Mouse (Mus musculus): ENCODE results near the gene Kdm5a. TPM values are rescaled to one million over a fixed set of nuclear protein-coding genes. Genes with fewer than 3 reads are reported as not detected.

The Kdm5a gene
- polyA plus RNA-seq (2014; fragmentation: Nextera tagmentation; extraction: Ambion mirVana) = 57.3 and 61.6 TPM in 2 replicates

DNA sequence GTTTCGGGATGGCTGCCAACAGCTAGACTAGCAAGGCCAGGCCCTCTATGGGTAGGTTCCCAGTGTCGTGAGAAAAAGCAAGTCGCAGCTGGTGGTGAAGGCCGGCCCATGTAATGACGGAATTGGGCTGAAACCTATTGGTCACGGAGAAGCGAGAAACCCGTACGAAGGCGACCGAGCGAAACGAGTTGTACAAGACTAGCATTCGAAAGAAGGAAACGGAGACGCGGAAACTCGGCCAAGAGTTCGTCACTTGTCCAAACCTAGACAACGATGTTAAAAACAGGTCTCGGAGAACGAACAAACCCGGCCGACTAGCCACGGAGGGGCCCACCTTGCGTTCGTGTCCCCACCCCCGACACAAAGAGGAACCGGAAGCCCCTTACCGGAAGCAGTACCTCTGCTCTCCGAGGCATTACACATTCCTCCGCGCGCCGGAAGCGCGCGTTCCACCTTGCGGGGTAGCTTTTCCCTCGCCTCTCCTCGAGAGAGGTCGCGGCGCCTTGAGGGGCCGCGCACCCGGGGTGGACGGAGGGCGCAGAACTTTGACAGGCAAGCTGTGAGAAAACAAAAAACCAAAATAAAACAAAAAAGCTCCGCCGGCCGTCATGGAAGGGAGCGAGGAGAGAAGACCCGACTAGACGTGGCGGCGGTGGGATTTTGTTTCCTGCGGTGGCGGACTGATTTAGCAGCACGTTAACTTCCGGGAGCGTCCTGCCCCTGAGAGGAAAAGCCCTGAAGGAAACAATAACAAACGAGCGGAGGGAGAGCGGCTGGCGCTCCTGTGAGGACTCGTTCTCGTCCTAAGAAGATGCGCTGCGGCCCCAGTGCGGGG lies at the start of gene Kdm5a, which contains the start of gene Ccdc77:
Kdm5a (plus strand) TSS at position 437 of the 835 bp plus-strand sequence.
Ccdc77 (minus strand) TSS at position 687 of the 835 bp plus-strand sequence.
- peak within 1 kb of the TSS; percentile 89 for H3K27ac ChIP-seq (ENCODE audit: low read depth, low read length)
- peaks cover 10% of the 10 kb centered on the region for H3K36me3 ChIP-seq (ENCODE audit: control insufficient read depth, insufficient read depth, low read length)
- peak within 1 kb of the TSS; percentile 69 for H3K9ac ChIP-seq (ENCODE audit: low read length)
- ATAC-seq (ENCODE audit: insufficient read depth, low FRiP score, low TSS enrichment) (peak; percentile 94), DNase-seq (ENCODE audit: low spot score) (peak; percentile 94)
- no peaks in the 10 kb centered on the region for H3K9me3 ChIP-seq (ENCODE audit: control insufficient read depth, low read length)
- WGBS = under 1% methylated on average over 71 of the region's 71 CpGs
- H3K27me3 ChIP-seq (ENCODE audit: control insufficient read depth, insufficient read depth, low read length) = no peaks in the 10 kb centered on the region
- peak within 1 kb of the TSS; percentile 84 for H3K4me2 ChIP-seq (ENCODE audit: low read depth)
- peaks cover 14% of the 10 kb centered on the region for H3K4me1 ChIP-seq (ENCODE audit: control insufficient read depth, insufficient read depth, low read length)
- peak within 1 kb of the TSS; percentile 90 for H3K4me3 ChIP-seq (ENCODE audit: low read depth, low read length)

DNA sequence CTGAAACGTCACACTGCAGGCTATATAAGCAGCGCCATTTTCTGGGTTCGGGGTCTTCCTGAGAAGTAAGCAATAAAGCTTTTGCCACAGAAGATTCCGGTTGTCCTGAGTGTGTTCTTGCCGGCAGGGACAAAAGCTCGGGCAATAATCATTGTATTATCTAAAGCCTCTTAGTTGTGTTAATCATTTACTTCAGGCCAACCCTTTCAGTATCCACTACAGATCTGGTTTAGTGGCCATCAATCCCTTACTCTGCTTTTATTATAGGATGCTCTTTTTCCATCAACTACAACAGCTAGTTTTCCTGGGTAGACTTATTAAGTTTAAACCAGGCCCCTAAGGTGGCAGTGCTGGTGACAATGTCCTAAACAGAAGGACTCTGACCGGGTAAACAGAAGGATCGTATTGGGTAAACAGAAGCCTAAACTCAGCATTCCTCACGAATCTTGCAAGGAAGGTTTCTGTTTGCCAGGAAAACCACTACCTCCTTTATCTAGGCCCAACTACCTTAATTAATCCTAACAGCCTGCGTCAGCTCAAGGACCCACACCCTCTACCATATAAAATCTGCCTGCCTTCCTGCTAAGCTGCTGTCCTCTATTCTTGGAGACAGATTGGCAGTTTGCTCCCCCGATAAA lies 45.5 kb upstream of the Kdm5a start:
- WGBS = 66% methylated on average over 11 of the region's 11 CpGs
- DNase-seq (ENCODE audit: low spot score) (no peak), ATAC-seq (ENCODE audit: insufficient read depth, low FRiP score, low TSS enrichment) (no peak)
- H3K27me3 ChIP-seq (ENCODE audit: control insufficient read depth, insufficient read depth, low read length) = no peaks in the 10 kb centered on the region
- no peak overlapping the region for H3K4me3 ChIP-seq (ENCODE audit: low read depth, low read length)
- no peaks in the 10 kb centered on the region for H3K9me3 ChIP-seq (ENCODE audit: control insufficient read depth, low read length)
- H3K4me2 ChIP-seq (ENCODE audit: low read depth) = no peak overlapping the region
- H3K9ac ChIP-seq (ENCODE audit: low read length) = no peak overlapping the region
- no peak overlapping the region for H3K27ac ChIP-seq (ENCODE audit: low read depth, low read length)
- H3K4me1 ChIP-seq (ENCODE audit: control insufficient read depth, insufficient read depth, low read length) = no peaks in the 10 kb centered on the region
- H3K36me3 ChIP-seq (ENCODE audit: control insufficient read depth, insufficient read depth, low read length) = no peaks in the 10 kb centered on the region

- no peak overlapping the region for H3K27ac ChIP-seq (ENCODE audit: low read depth, low read length)
- WGBS = 89% methylated on average over 9 of the region's 9 CpGs
- no peaks in the 10 kb centered on the region for H3K4me1 ChIP-seq (ENCODE audit: control insufficient read depth, insufficient read depth, low read length)
Observed at GRCm38 (mm10) chr6:120319129-120319528, 44.8 kb upstream of the Kdm5a start.

DNA sequence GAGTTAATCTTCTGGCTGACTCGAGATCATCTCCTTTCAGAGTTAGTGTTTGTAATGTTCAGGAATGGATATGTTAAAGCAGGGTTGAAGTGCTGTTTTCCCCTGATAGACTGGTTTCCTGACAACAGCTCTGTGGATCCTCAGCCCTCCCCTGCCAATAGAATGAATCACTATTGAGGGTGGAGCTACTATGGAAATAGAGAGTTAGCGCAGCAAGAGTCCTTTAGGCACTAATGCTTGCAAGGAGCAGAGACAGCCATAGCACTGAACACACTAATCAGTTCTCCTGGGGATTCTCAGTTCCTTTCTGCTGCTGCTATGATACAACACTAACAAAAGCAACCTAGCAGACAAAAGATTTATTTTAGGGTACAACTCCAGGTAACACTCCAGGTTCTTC lies 43.6 kb upstream of the Kdm5a start:
- no peaks in the 10 kb centered on the region for H3K27me3 ChIP-seq (ENCODE audit: control insufficient read depth, insufficient read depth, low read length)
- WGBS = 75% methylated on average over 2 of the region's 2 CpGs
- no peaks in the 10 kb centered on the region for H3K4me1 ChIP-seq (ENCODE audit: control insufficient read depth, insufficient read depth, low read length)
- H3K9ac ChIP-seq (ENCODE audit: low read length) = no peak overlapping the region
- H3K4me3 ChIP-seq (ENCODE audit: low read depth, low read length) = no peak overlapping the region
- no peaks in the 10 kb centered on the region for H3K9me3 ChIP-seq (ENCODE audit: control insufficient read depth, low read length)
- no peak overlapping the region for H3K27ac ChIP-seq (ENCODE audit: low read depth, low read length)
- DNase-seq (ENCODE audit: low spot score) = no peak
- H3K4me2 ChIP-seq (ENCODE audit: low read depth) = no peak overlapping the region
- no peaks in the 10 kb centered on the region for H3K36me3 ChIP-seq (ENCODE audit: control insufficient read depth, insufficient read depth, low read length)
- ATAC-seq (ENCODE audit: insufficient read depth, low FRiP score, low TSS enrichment) = no peak

More at GRCm38 (mm10) chr6:120319129-120319528, 44.8 kb upstream of the Kdm5a start:
- Histone ChIP-seq H3K9me3 (ENCODE audit: control insufficient read depth, low read length) (no peaks in the 10 kb centered on the region), H3K27me3 (ENCODE audit: control insufficient read depth, insufficient read depth, low read length) (no peaks in the 10 kb centered on the region), H3K4me2 (ENCODE audit: low read depth) (no peak overlapping the region), H3K36me3 (ENCODE audit: control insufficient read depth, insufficient read depth, low read length) (no peaks in the 10 kb centered on the region), H3K9ac (ENCODE audit: low read length) (no peak overlapping the region), H3K4me3 (ENCODE audit: low read depth, low read length) (no peak overlapping the region)
- ATAC-seq (ENCODE audit: insufficient read depth, low FRiP score, low TSS enrichment) (no peak), DNase-seq (ENCODE audit: low spot score) (no peak)

GRCm38 (mm10) chr6:120324295-120324927 lies 39.5 kb upstream of the Kdm5a start:
- Histone ChIP-seq H3K9ac (ENCODE audit: low read length) (no peak overlapping the region), H3K27me3 (ENCODE audit: control insufficient read depth, insufficient read depth, low read length) (no peaks in the 10 kb centered on the region), H3K36me3 (ENCODE audit: control insufficient read depth, insufficient read depth, low read length) (peaks cover 3% of the 10 kb centered on the region; the same call in 1 of the 2 replicates), H3K4me3 (ENCODE audit: low read depth, low read length) (no peak overlapping the region), H3K9me3 (ENCODE audit: control insufficient read depth, low read length) (no peaks in the 10 kb centered on the region), H3K27ac (ENCODE audit: low read depth, low read length) (no peak overlapping the region), H3K4me1 (ENCODE audit: control insufficient read depth, insufficient read depth, low read length) (no peaks in the 10 kb centered on the region), H3K4me2 (ENCODE audit: low read depth) (no peak overlapping the region)
- 33% methylated on average over 6 of the region's 6 CpGs for WGBS
- DNase-seq (ENCODE audit: low spot score) = peak; percentile 66
- ATAC-seq (ENCODE audit: insufficient read depth, low FRiP score, low TSS enrichment) = no peak

- H3K4me3 ChIP-seq (ENCODE audit: low read depth, low read length) = no peak overlapping the region
- WGBS = 85% methylated on average over 2 of the region's 2 CpGs
- H3K4me2 ChIP-seq (ENCODE audit: low read depth) = no peak overlapping the region
- H3K9me3 ChIP-seq (ENCODE audit: control insufficient read depth, low read length) = no peaks in the 10 kb centered on the region
- ATAC-seq (ENCODE audit: insufficient read depth, low FRiP score, low TSS enrichment) = no peak
- no peak overlapping the region for H3K27ac ChIP-seq (ENCODE audit: low read depth, low read length)
- no peaks in the 10 kb centered on the region for H3K27me3 ChIP-seq (ENCODE audit: control insufficient read depth, insufficient read depth, low read length)
- H3K36me3 ChIP-seq (ENCODE audit: control insufficient read depth, insufficient read depth, low read length) = peaks cover 13% of the 10 kb centered on the region
- DNase-seq (ENCODE audit: low spot score) = no peak
- no peaks in the 10 kb centered on the region for H3K4me1 ChIP-seq (ENCODE audit: control insufficient read depth, insufficient read depth, low read length)
- H3K9ac ChIP-seq (ENCODE audit: low read length) = no peak overlapping the region
Observed at GRCm38 (mm10) chr6:120332351-120332750, 31.6 kb upstream of the Kdm5a start.

DNA sequence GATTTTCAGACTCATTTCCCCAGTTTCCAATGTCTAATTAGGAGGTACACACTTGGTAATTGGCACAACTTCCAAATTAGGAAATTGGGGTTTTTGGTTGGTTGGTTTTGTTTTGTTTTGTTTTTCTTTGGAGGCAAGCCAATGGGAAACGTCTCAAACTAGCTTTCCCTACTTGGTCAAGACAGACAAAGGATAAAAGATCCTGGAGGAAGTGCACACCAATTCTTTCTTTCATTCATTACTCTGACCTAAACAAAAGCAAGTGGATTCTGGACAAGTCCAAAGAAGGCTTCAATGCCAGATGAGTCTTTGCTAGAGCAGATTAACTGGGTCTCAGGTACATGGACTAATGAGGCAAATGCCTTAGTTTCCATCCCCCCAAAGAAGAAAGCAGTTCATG lies 19.9 kb upstream of the Kdm5a start:
- Histone ChIP-seq H3K36me3 (ENCODE audit: control insufficient read depth, insufficient read depth, low read length) (no peaks in the 10 kb centered on the region; the same call in 1 of the 2 replicates), H3K27ac (ENCODE audit: low read depth, low read length) (no peak overlapping the region), H3K4me3 (ENCODE audit: low read depth, low read length) (no peak overlapping the region), H3K4me1 (ENCODE audit: control insufficient read depth, insufficient read depth, low read length) (no peaks in the 10 kb centered on the region), H3K9ac (ENCODE audit: low read length) (no peak overlapping the region), H3K4me2 (ENCODE audit: low read depth) (no peak overlapping the region), H3K27me3 (ENCODE audit: control insufficient read depth, insufficient read depth, low read length) (no peaks in the 10 kb centered on the region), H3K9me3 (ENCODE audit: control insufficient read depth, low read length) (no peaks in the 10 kb centered on the region)
- 82% methylated on average over 1 of the region's 1 CpGs for WGBS
- DNase-seq (ENCODE audit: low spot score) = no peak
- no peak for ATAC-seq (ENCODE audit: insufficient read depth, low FRiP score, low TSS enrichment)

DNA sequence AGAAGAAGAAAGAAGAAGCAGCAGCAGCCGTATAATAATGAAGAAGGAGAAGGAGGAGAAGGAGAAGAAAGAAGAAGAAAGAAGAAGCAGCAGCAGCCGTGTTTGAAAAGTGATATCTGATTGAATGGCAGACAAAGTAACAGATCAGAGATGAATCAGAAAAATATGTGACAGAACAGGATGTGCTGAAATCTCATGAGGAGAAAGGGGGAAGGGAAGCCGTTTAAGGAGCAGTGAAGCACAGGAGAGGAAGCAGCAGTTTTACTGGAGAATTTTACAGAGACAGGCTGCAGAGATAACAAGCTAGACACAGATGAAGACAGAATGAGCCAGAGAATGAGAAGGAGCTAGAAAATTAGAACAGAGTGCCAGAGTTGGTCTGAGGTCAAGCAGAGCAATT lies 14.9 kb upstream of the Kdm5a start:
- DNase-seq (ENCODE audit: low spot score) (no peak), ATAC-seq (ENCODE audit: insufficient read depth, low FRiP score, low TSS enrichment) (no peak)
- 91% methylated on average over 3 of the region's 3 CpGs for WGBS
- Histone ChIP-seq H3K9me3 (ENCODE audit: control insufficient read depth, low read length) (no peaks in the 10 kb centered on the region), H3K4me1 (ENCODE audit: control insufficient read depth, insufficient read depth, low read length) (no peaks in the 10 kb centered on the region), H3K27me3 (ENCODE audit: control insufficient read depth, insufficient read depth, low read length) (no peaks in the 10 kb centered on the region), H3K4me3 (ENCODE audit: low read depth, low read length) (no peak overlapping the region), H3K4me2 (ENCODE audit: low read depth) (no peak overlapping the region), H3K36me3 (ENCODE audit: control insufficient read depth, insufficient read depth, low read length) (peaks cover 2% of the 10 kb centered on the region), H3K27ac (ENCODE audit: low read depth, low read length) (no peak overlapping the region), H3K9ac (ENCODE audit: low read length) (no peak overlapping the region)
